Mouse (Mus musculus) colon, adult 2 months (tissue): ENCODE results near the gene Clec4e. TPM values are rescaled to one million over a fixed set of nuclear protein-coding genes. Genes with fewer than 3 reads are reported as not detected.

Source experiments
- polyA plus RNA-seq: library from polyadenylated mRNA; depleted of rRNA; stranded (reverse); fragments of >200 nt; gene quantifications from 2 replicates; pipeline ENCODE4 v1.2.3, GENCODE M21; 2012; rRNA removed

The Clec4e gene
- not detected in 2 replicates for polyA plus RNA-seq

GRCm38 (mm10) chr6:123289753-123290152, at the start of gene Clec4e:
Gene Clec4e, minus strand, starts transcription at chr6:123289870.

GRCm38 (mm10) chr6:123308033-123308432, 18.4 kb upstream of the Clec4e start, which contains the start of gene Vmn2r19:
Gene Vmn2r19, plus strand, starts transcription at chr6:123308333.

GRCm38 (mm10) chr6:123261555-123262161, 28.0 kb downstream of the Clec4e start, which contains the start of gene Clec4d:
Gene Clec4d, plus strand, starts transcription at chr6:123262111.

Other genes starting within 250 kb of the Clec4e start
- 0.26 and 0.29 TPM in 2 replicates for gene Clec4b1, start 239.9 kb downstream of the Clec4e start, polyA plus RNA-seq
- gene Clec4a2, start 183.4 kb downstream of the Clec4e start, polyA plus RNA-seq: 0.31 and 0.63 TPM in 2 replicates
- not detected in 2 replicates for gene Clec4b2, start 117.0 kb downstream of the Clec4e start, polyA plus RNA-seq
- gene Clec4n, start 60.0 kb downstream of the Clec4e start, polyA plus RNA-seq: 1.4 and 1.5 TPM in 2 replicates
- 0.08 and 0.24 TPM in 2 replicates for gene Clec4d, start 27.8 kb downstream of the Clec4e start, polyA plus RNA-seq
- not detected in 2 replicates for gene Vmn2r19, start 18.5 kb upstream of the Clec4e start, polyA plus RNA-seq
- gene Vmn2r20, start 128.2 kb upstream of the Clec4e start, polyA plus RNA-seq: not detected in 2 replicates
- gene Vmn2r21, start 243.5 kb upstream of the Clec4e start, polyA plus RNA-seq: not detected in 2 replicates